9 mouse cellular contexts compared by ENCODE assay signal in the genomic region with DNA sequence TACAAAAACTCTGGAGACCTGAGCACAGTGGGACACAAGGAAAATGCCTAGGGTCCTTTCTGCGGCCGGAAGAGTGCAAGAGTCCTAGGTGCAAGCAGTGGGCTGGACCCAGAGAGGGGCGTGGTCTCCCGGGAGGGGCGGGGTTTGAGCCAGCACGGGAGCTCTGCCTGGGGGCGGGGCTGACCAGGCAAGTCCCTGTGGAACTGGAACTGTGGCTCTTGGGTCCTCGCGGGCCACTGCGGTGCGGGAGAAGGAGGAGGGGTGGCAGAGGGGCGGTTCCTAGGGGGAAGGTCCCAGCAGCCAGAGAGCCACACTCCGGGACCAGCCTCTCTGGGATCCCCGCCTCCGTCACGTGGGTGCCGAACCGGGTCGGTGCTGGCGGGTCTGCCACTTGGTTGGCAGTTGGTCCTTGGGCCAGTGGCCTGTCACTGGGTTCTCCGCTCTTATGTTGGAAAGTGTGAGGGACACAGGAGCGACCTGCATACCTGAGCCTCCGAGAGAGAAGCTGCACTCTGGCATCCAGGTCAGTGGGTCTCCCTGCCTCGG. TPM values are rescaled to one million over a fixed set of nuclear protein-coding genes. Genes with fewer than 3 reads are reported as not detected.
A peak's percentile ranks its signal among the peaks of the same experiment; 100 is the strongest.
DNase-seq lines count a peak whose midpoint lies in the region; ATAC-seq lines count a peak whose summit lies in the region.
"Had no signal": no experiment of that assay in that cellular context is flagged by ENCODE, and none has a peak within 500 bp of the region (broad histone marks: within the 10 kb centered on the region; RNA-seq: fewer than 3 reads in every experiment).

A gene (plus strand): TSS at position 351 of the 546 bp plus-strand sequence.

- H3K9ac ChIP-seq in hindbrain, embryonic 16.5 days (ENCODE audit: low read depth, low read length), result peak within 1 kb of the TSS; percentile 72

- H3K27ac ChIP-seq in hindbrain, embryonic 16.5 days (ENCODE audit: low read depth, low read length), result no peak within 1 kb of the TSS

- peak; percentile 97 to 99 for DNase-seq in adrenal gland, adult (ENCODE audit: inconsistent age in 2 of 2, low spot score in 1 of 2)
- peak; percentile 82 for DNase-seq in embryo, embryonic 10 days (ENCODE audit: low spot score)
- peak; percentile 91 to 93 for DNase-seq in gastrocnemius, adult 8-10 months (ENCODE audit: low spot score in 2 of 2)
- DNase-seq in left cerebral cortex, adult 11 months (ENCODE audit: low spot score), result peak; percentile 77
- DNase-seq in lung, postnatal 25 days (ENCODE audit: low spot score), result peak; percentile 96
- DNase-seq in retina, adult 2 months (ENCODE audit: low read depth, low spot score), result peak; percentile 20
- peak; percentile 87 for DNase-seq in thymus, postnatal 14 days

- WGBS in hindbrain, embryonic 16.5 days, result under 1% methylated on average over 23 of the region's 24 CpGs

- no peaks in the 10 kb centered on the region for H3K36me3 ChIP-seq in hindbrain, embryonic 16.5 days (ENCODE audit: control insufficient read depth, insufficient read depth, low read length)

- H3K4me3 ChIP-seq in hindbrain, embryonic 16.5 days (ENCODE audit: low read length), result peak within 1 kb of the TSS; percentile 65
- H3K4me3 ChIP-seq: myocyte had no signal

- H3K4me1 ChIP-seq in hindbrain, embryonic 16.5 days (ENCODE audit: control insufficient read depth, insufficient read depth, low read depth, low read length), result peaks cover 11% of the 10 kb centered on the region

- peak within 1 kb of the TSS; percentile 98 for H3K4me2 ChIP-seq in hindbrain, embryonic 16.5 days (ENCODE audit: low read length)

- H3K27me3 ChIP-seq in hindbrain, embryonic 16.5 days (replicated peaks; ENCODE audit: control insufficient read depth, insufficient read depth, low read length), result no peaks in the 10 kb centered on the region

- peak; percentile 94 for ATAC-seq in hindbrain, embryonic 16.5 days

- no peaks in the 10 kb centered on the region for H3K9me3 ChIP-seq in hindbrain, embryonic 16.5 days (ENCODE audit: control insufficient read depth, low read length)

RNA-seq across cellular contexts. Expression of the gene that starts here (rescaled TPM):
- 10 to 100 TPM; 10.6 to 13.0 (median 12.0) TPM for total RNA-seq in gastrocnemius, adult 8-10 months (2022)
- 3.4 and 3.6 TPM in 2 replicates for polyA plus RNA-seq in hindbrain, embryonic 16.5 days (2015; fragmentation: Nextera tagmentation; extraction: Ambion mirVana)

Comparison
In these comparisons a context has a peak if more than half of its experiments do, and no peak if none do; other contexts are left out.
1. DNase-seq: peak in every context shown above with its lines; median percentile 98 in adrenal gland, adult; 96 in lung, postnatal 25 days; 92 in gastrocnemius, adult 8-10 months; 87 in thymus, postnatal 14 days; 82 in embryo, embryonic 10 days; 77 in left cerebral cortex, adult 11 months; 20 in retina, adult 2 months.